Mouse (Mus musculus): ENCODE data around the gene Nrxn2. TPM values are rescaled to one million over a fixed set of nuclear protein-coding genes. Genes with fewer than 3 reads are reported as not detected.
A peak's percentile ranks its signal among the peaks of the same experiment; 100 is the strongest.

Nrxn2 gene
- total and polyA plus RNA-seq, 3 experiments, result 0.20 to 0.71 (median 0.30) TPM

DNA sequence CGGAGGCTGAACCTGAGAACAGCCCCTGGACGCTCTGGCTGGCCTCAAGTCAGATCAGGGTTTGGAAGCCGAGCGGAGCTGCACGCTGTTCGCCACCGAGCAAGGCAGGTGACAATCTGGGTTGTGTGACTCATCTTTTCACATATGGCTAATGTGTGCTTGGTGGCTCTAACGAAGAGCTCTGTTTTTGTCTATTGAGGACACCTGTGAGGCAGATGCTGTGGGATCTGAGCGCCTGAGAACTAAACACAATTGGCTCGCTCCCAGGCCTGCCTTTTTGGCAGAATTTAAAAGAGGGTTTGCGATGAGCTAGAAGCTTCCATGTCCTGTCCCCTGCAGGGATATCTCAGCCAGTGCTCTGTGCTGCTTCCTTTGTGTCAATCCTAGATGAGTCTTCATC lies 131.0 kb downstream of the Nrxn2 start:
- dilution Hi-C loops (cut with MboI; ENCODE audit: extremely low pct_ligation_motif_present, extremely low pct_unique_long_range_greater_than_20kb, low sequenced_read_pairs) (no loop called here), in situ Hi-C loops (cut with MboI; ENCODE audit: low pct_ligation_motif_present, low pct_unique_long_range_greater_than_20kb, low sequenced_read_pairs) (no loop called here)
- Histone ChIP-seq H3K9me3 (replicated peaks; ENCODE audit: low read length) (peaks cover 8% of the 10 kb centered on the region), H3K27me3 (replicated peaks) (no peaks in the 10 kb centered on the region), H3K4me1 (ENCODE audit: control insufficient read depth in 1 of 2, insufficient read depth in 2 of 2) (peaks cover 8 to 59% of the 10 kb centered on the region in 2 experiments), H3K4me2 (ENCODE audit: insufficient read depth, low read depth, poor library complexity, severe bottlenecking) (no peak overlapping the region), H3K79me2 (replicated peaks; ENCODE audit: control insufficient read depth, extremely low read depth, insufficient read depth, poor library complexity, severe bottlenecking) (no peaks in the 10 kb centered on the region), H3K27ac (ENCODE audit: insufficient read depth, low read depth) (no peak overlapping the region), H3K36me3 (replicated peaks in 1 of 2; ENCODE audit: control insufficient read depth in 1 of 2, insufficient read depth in 1 of 2, low read length in 1 of 2) (no peaks in the 10 kb centered on the region), H3K9ac (ENCODE audit: insufficient read depth, low read depth) (no peak overlapping the region), H3K4me3 (replicated peaks in 1 of 3; ENCODE audit: low read depth in 2 of 3, low read length in 2 of 3, poor library complexity in 1 of 3) (no peak overlapping the region)
- TF ChIP-seq BHLHE40 (IDR thresholded peaks at IDR 0.05; ENCODE audit: low read depth, low read length) (no peak), USF1 (IDR thresholded peaks at IDR 0.05; ENCODE audit: low read depth, low read length) (no peak), PAX5 (IDR thresholded peaks at IDR 0.05; ENCODE audit: low read length) (no peak), MAZ (IDR thresholded peaks at IDR 0.05; ENCODE audit: low read depth, low read length) (no peak), JUN (IDR thresholded peaks at IDR 0.05; ENCODE audit: insufficient read depth, low read depth, low read length) (no peak), NRF1 (IDR thresholded peaks at IDR 0.05; ENCODE audit: low read depth, low read length) (no peak), E2F4 (IDR thresholded peaks at IDR 0.05; ENCODE audit: insufficient replicate concordance, low read depth, low read length) (no peak), TBP (conservative IDR thresholded peaks at IDR 0.05; ENCODE audit: low read depth, low read length) (no peak), ELF1 (IDR thresholded peaks at IDR 0.05; ENCODE audit: low read depth, low read length) (no peak), IRF4 (IDR thresholded peaks at IDR 0.05; ENCODE audit: low read depth, low read length) (no peak), MXI1 (IDR thresholded peaks at IDR 0.05; ENCODE audit: low read depth, low read length) (no peak), TCF12 (IDR thresholded peaks at IDR 0.05; ENCODE audit: low read depth, low read length) (no peak), CHD1 (IDR thresholded peaks at IDR 0.05; ENCODE audit: low read depth, low read length) (no peak), POLR2AphosphoS2 (IDR thresholded peaks at IDR 0.05; ENCODE audit: low read depth, low read length) (no peak), SIN3A (IDR thresholded peaks at IDR 0.05; ENCODE audit: low read length) (no peak), ETS1 (conservative IDR thresholded peaks at IDR 0.05; ENCODE audit: low read depth, low read length) (no peak), HCFC1 (IDR thresholded peaks at IDR 0.05; ENCODE audit: low read depth, low read length) (no peak), POLR2A (IDR thresholded peaks at IDR 0.05; ENCODE audit: low read depth, low read length) (no peak), SMC3 (IDR thresholded peaks at IDR 0.05; ENCODE audit: low read depth, low read length) (no peak)
- DNase-seq (ENCODE audit: extremely low read depth), result no peak

DNA sequence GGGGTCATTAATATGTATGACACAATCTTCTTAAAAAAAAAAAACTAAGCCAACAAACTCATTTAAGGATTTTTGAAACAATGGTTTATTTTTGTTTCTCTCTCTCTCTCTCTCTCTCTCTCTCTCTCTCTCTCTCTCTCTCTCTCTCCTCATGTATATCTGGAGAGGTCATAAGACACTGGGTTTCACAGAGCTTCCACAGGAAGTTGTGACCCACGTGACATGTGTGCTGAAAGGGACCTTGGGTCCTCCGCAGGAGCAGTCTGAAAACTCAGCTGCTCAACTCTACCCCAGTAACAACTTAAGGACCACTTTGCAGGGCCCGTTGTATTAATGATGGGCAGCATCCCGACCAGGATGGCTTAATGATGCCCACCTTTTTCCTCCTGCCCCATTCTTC lies 132.7 kb downstream of the Nrxn2 start:
- Histone ChIP-seq H3K36me3 (replicated peaks in 1 of 2; ENCODE audit: control insufficient read depth in 1 of 2, insufficient read depth in 1 of 2, low read length in 1 of 2) (no peaks in the 10 kb centered on the region), H3K27ac (ENCODE audit: insufficient read depth, low read depth) (no peak overlapping the region), H3K79me2 (replicated peaks; ENCODE audit: control insufficient read depth, extremely low read depth, insufficient read depth, poor library complexity, severe bottlenecking) (no peaks in the 10 kb centered on the region), H3K27me3 (replicated peaks) (no peaks in the 10 kb centered on the region), H3K9ac (ENCODE audit: insufficient read depth, low read depth) (no peak overlapping the region), H3K4me3 (replicated peaks in 1 of 3; ENCODE audit: low read depth in 2 of 3, low read length in 2 of 3, poor library complexity in 1 of 3) (no peak overlapping the region), H3K4me1 (ENCODE audit: control insufficient read depth in 1 of 2, insufficient read depth in 2 of 2) (peaks cover 8 to 64% of the 10 kb centered on the region in 2 experiments), H3K9me3 (replicated peaks; ENCODE audit: low read length) (no peaks in the 10 kb centered on the region), H3K4me2 (ENCODE audit: insufficient read depth, low read depth, poor library complexity, severe bottlenecking) (peak overlapping the region; percentile 27; the same call in 1 of the 2 replicates)
- dilution Hi-C loops (cut with MboI; ENCODE audit: extremely low pct_ligation_motif_present, extremely low pct_unique_long_range_greater_than_20kb, low sequenced_read_pairs) (no loop called here), in situ Hi-C loops (cut with MboI; ENCODE audit: low pct_ligation_motif_present, low pct_unique_long_range_greater_than_20kb, low sequenced_read_pairs) (no loop called here)
- peak; percentile 61 for DNase-seq (ENCODE audit: extremely low read depth)
- TF ChIP-seq NELFE (IDR thresholded peaks at IDR 0.05; ENCODE audit: low read depth, low read length) (no peak), NRF1 (IDR thresholded peaks at IDR 0.05; ENCODE audit: low read depth, low read length) (no peak), ETS1 (conservative IDR thresholded peaks at IDR 0.05; ENCODE audit: low read depth, low read length) (no peak), ZKSCAN1 (IDR thresholded peaks at IDR 0.05; ENCODE audit: borderline replicate concordance, low read depth, low read length) (no peak), MAZ (IDR thresholded peaks at IDR 0.05; ENCODE audit: low read depth, low read length) (no peak), USF1 (IDR thresholded peaks at IDR 0.05; ENCODE audit: low read depth, low read length) (peak; percentile 67), ZNF384 (IDR thresholded peaks at IDR 0.05; ENCODE audit: low read depth, low read length) (peak; percentile 81), MAX (IDR thresholded peaks at IDR 0.05; ENCODE audit: low read length) (0 out of 2 replicates have a peak, but pooled peaks have one; percentile 34), USF2 (conservative IDR thresholded peaks at IDR 0.05; ENCODE audit: low read depth, low read length) (peak; percentile 46), POLR2AphosphoS2 (IDR thresholded peaks at IDR 0.05; ENCODE audit: low read depth, low read length) (no peak), JUND (conservative IDR thresholded peaks at IDR 0.05; ENCODE audit: low read depth, low read length) (peak; percentile 60), KAT2A (IDR thresholded peaks at IDR 0.05; ENCODE audit: insufficient replicate concordance, low read length) (no peak), MYC (IDR thresholded peaks at IDR 0.05; ENCODE audit: low read depth, low read length) (no peak), BHLHE40 (IDR thresholded peaks at IDR 0.05; ENCODE audit: low read depth, low read length) (peak; percentile 58)

All from CH12.LX (cell line).